Mouse (Mus musculus) olfactory bulb, adult 2 months (tissue): Measurements from ENCODE around the gene Arhgap22.

Experiments
- CTCF ChIP-seq: fragments of 200-500 bp; IDR thresholded peaks from 2 replicates; pipeline ENCODE4 v1.5.1; 2012; ENCODE audit warnings: low read depth, mild to moderate bottlenecking, low read length, moderate library complexity; ENCODE audit not compliant: insufficient read depth
- POLR2A ChIP-seq: fragments of 200-500 bp; IDR thresholded peaks from 2 replicates; pipeline ENCODE4 v1.6.1; 2012; ENCODE audit warnings: mild to moderate bottlenecking, low read depth, low read length, moderate library complexity; ENCODE audit not compliant: insufficient read depth

GRCm38 (mm10) chr14:33319541-33320521 lies 106.0 kb downstream of the Arhgap22 start:
- TF ChIP-seq POLR2A: no peak
- TF ChIP-seq CTCF: peak; percentile 92
